Mouse (Mus musculus) gastrocnemius, adult 18-20 months (tissue): Measurements from ENCODE around the gene Ldlrad3. TPM values are rescaled to one million over a fixed set of nuclear protein-coding genes. Genes with fewer than 3 reads are reported as not detected.

Experiments used
- DNase-seq: peaks from one replicate; pipeline ENCODE4 v3.0.0; 2021; ENCODE audit warnings: low spot score
- total RNA-seq, 2 experiments: library from RNA; stranded (reverse); gene quantifications; 2 replicates each; pipeline ENCODE4 v1.2.3; 2021

Gene Ldlrad3
- total RNA-seq, 2 experiments from 2014 or later: 2.9 to 4.9 TPM

GRCm38 (mm10) chr2:102117402-102117760 is 68.8 kb downstream of the Ldlrad3 start:
- DNase-seq: no peak

GRCm38 (mm10) chr2:102116521-102117401 is 69.4 kb downstream of the Ldlrad3 start:
- no peak for DNase-seq

- DNase-seq: no peak
Observed at GRCm38 (mm10) chr2:102113801-102114200, 72.4 kb downstream of the Ldlrad3 start.

- no peak for DNase-seq
Observed at GRCm38 (mm10) chr2:102113323-102113722, 72.9 kb downstream of the Ldlrad3 start.

- no peak for DNase-seq
Observed at GRCm38 (mm10) chr2:102111906-102112499, 74.2 kb downstream of the Ldlrad3 start.

- no peak for DNase-seq
Observed at GRCm38 (mm10) chr2:102110306-102110705, 75.9 kb downstream of the Ldlrad3 start.

GRCm38 (mm10) chr2:102107280-102107679 is 78.9 kb downstream of the Ldlrad3 start:
- DNase-seq: no peak

- DNase-seq: no peak
Observed at GRCm38 (mm10) chr2:102106728-102107127, 79.5 kb downstream of the Ldlrad3 start.

- DNase-seq: no peak
Observed at GRCm38 (mm10) chr2:102105454-102105853, 80.7 kb downstream of the Ldlrad3 start.

- no peak for DNase-seq
Observed at GRCm38 (mm10) chr2:102103955-102104354, 82.2 kb downstream of the Ldlrad3 start.

GRCm38 (mm10) chr2:102100490-102100889 is 85.7 kb downstream of the Ldlrad3 start:
- DNase-seq: no peak

GRCm38 (mm10) chr2:102099702-102100450 is 86.3 kb downstream of the Ldlrad3 start:
- DNase-seq: peak; percentile 15

- no peak for DNase-seq
Observed at GRCm38 (mm10) chr2:102099261-102099660, 86.9 kb downstream of the Ldlrad3 start.

- no peak for DNase-seq
Observed at GRCm38 (mm10) chr2:102094773-102095172, 91.4 kb downstream of the Ldlrad3 start.

- DNase-seq: no peak
Observed at GRCm38 (mm10) chr2:102094281-102094680, 91.9 kb downstream of the Ldlrad3 start.

- DNase-seq: no peak
Observed at GRCm38 (mm10) chr2:102092579-102092978, 93.6 kb downstream of the Ldlrad3 start.

- peak; percentile 71 for DNase-seq
Observed at GRCm38 (mm10) chr2:102091516-102092350, 94.5 kb downstream of the Ldlrad3 start.

GRCm38 (mm10) chr2:102087787-102088186 is 98.4 kb downstream of the Ldlrad3 start:
- no peak for DNase-seq

GRCm38 (mm10) chr2:102086583-102086982 is 99.6 kb downstream of the Ldlrad3 start:
- DNase-seq: no peak

GRCm38 (mm10) chr2:102082782-102083181 is 103.4 kb downstream of the Ldlrad3 start:
- DNase-seq: no peak

GRCm38 (mm10) chr2:102077554-102077953 is 108.6 kb downstream of the Ldlrad3 start:
- peak; percentile 65 for DNase-seq
